Mouse (Mus musculus) splenic B cell, adult 2 months (primary cell): ENCODE results near the gene 1700086D15Rik.

ENCODE experiments used
- DNase-seq: peaks from one replicate; pipeline ENCODE4 v3.0.0-alpha.2; 2011; ENCODE audit warnings: low read depth, low spot score
- H3K27me3 ChIP-seq: 2 replicates; pipeline ENCODE4 v1.6.1; 2012; ENCODE audit warnings: mild to moderate bottlenecking, low read length, moderate library complexity, mixed read lengths; ENCODE audit not compliant: control insufficient read depth, poor library complexity, insufficient read depth, severe bottlenecking
- H3K36me3 ChIP-seq: 2 replicates; pipeline ENCODE4 v1.6.1; 2012; ENCODE audit warnings: mild to moderate bottlenecking, low read length, moderate library complexity, mixed read lengths; ENCODE audit not compliant: control insufficient read depth, poor library complexity, insufficient read depth, severe bottlenecking

Gene 1700086D15Rik

DNA sequence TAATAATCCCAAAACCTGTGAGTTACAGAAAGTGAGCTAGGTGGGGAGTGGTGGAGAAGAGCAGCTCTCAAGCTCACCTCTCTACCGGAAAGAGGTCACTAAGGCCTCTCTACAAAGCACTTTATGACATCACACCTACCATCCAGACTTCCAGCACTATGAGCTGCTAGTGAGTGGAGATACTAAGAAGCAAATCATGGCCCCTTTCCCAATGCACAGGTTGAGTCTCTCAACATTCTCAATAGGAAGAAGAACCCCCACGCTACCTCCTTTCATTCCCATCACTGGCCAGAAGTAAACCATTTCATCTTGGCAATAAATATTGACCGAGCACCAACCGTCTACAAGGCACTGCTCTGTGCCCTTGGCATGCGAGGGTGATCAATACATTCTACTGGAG, at the start of gene 1700086D15Rik:
1700086D15Rik (minus strand) TSS at position 101 of the 400 bp plus-strand sequence.
- H3K27me3 ChIP-seq: no peaks in the 10 kb centered on the region
- DNase-seq: no peak

GRCm38 (mm10) chr11:65209441-65209840, 49.8 kb upstream of the 1700086D15Rik start:
- DNase-seq: no peak
- H3K27me3 ChIP-seq: no peaks in the 10 kb centered on the region; the same call in 1 of the 2 replicates
- H3K36me3 ChIP-seq: no peaks in the 10 kb centered on the region

More for the DNA sequence above, at the start of gene 1700086D15Rik:
- no peaks in the 10 kb centered on the region for H3K36me3 ChIP-seq

- DNase-seq: no peak
These were observed 45.6 kb upstream of the 1700086D15Rik start for GRCm38 (mm10) chr11:65205306-65205705.

GRCm38 (mm10) chr11:65204651-65205050, 45.0 kb upstream of the 1700086D15Rik start:
- no peak for DNase-seq
- H3K36me3 ChIP-seq: no peaks in the 10 kb centered on the region
- H3K27me3 ChIP-seq: no peaks in the 10 kb centered on the region

More at GRCm38 (mm10) chr11:65205306-65205705, 45.6 kb upstream of the 1700086D15Rik start:
- no peaks in the 10 kb centered on the region for H3K27me3 ChIP-seq
- H3K36me3 ChIP-seq: no peaks in the 10 kb centered on the region

DNA sequence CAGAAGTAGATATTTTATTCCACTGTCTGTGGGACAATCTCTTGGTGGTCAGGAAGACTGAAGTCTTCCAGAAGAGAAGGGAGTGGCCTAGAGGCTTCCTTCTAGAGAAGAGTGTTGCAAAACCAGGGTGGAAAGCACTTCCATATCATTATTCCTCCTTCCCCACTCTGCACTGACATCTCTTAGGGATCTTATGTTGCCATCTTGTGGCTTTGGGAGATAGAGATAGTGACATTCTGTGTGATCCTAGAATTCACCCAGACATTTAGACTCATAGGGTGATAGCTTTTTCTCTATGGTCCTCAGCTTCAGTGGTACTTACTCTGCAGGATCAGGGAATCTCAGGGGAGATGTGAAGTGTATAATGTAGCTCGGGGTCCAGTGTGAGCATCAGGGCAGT, 43.3 kb upstream of the 1700086D15Rik start:
- Histone ChIP-seq H3K27me3 (no peaks in the 10 kb centered on the region), H3K36me3 (no peaks in the 10 kb centered on the region)
- no peak for DNase-seq

DNA sequence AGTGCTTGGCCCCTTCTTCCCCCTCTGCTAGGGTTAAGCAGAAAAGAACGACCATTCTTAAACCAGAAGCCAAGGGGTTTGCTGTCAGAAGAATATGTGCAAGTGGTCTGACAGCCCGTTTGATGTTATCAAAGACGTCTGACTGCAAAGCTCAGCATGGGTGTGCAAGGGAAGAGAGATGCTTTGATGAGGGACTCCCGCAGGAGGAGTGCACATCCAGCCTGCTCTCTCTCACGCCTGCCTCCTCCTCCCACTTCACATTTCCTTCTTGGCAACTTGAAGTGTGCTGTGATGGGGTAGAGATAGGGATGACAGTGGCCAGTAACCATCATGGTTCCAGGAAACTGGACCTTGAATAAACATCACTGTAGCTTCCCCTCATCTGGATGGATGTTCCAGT, 42.5 kb upstream of the 1700086D15Rik start:
- DNase-seq: no peak
- no peaks in the 10 kb centered on the region for H3K36me3 ChIP-seq
- no peaks in the 10 kb centered on the region for H3K27me3 ChIP-seq

DNA sequence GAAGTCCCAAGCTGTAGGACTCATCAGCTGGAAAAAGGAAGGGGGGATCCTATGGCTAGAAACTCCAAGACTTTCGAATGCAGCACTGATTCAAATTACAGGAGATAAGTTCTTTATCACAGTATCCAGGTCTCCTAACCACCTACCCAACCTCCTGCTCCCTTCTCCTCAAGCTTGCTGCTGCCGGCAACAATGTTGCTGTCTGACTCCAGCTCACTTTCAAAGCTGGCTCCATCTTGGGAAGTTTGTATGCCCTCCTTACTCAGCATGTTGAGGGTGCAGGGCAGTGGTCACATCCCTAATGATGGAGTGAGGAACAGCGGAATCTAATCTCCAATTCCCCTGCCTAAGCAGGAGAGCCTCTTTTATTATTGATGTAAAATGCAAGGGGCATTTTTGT, 38.3 kb upstream of the 1700086D15Rik start:
- DNase-seq: no peak
- no peaks in the 10 kb centered on the region for H3K27me3 ChIP-seq
- no peaks in the 10 kb centered on the region for H3K36me3 ChIP-seq

DNA sequence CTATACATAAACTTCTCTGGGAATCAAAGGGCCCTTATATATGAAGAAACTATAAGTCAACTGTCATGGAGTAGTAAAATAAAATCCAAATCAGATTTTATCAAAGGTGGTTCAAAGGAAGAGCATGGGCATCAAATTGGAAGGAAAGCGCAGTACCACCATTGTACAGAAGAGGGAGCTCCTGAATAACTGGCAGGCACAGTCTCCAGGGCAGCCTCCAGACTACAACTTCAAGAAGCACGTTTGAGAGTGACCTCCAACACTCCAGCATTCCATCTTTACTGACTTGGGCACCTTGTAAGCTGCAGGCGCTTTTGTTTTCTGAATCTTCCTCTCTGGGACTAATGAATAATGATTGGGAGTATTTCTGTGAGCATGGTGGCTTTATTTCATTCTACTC, 37.6 kb upstream of the 1700086D15Rik start:
- H3K36me3 ChIP-seq: no peaks in the 10 kb centered on the region
- peak; percentile 4 for DNase-seq
- no peaks in the 10 kb centered on the region for H3K27me3 ChIP-seq

DNA sequence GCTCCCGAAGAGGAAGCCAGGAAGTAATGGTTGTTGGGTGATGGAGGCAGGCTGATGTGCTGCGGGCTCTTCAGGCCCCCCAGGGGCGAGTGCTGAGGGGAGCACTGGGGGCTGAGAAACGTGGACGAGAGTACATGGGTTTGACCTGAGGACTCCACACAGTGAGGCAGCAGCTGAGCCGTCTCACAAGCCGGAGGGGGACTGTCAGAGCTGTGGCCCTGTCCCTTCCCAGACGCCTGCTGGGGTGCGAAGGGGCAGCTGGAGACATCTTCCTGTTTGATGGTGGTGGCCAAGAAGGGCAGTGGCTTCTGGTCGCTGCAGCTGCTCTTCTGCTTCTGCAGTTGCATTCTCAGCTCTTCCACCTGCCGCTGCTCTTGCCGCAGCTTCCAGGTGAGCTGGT, 27.3 kb upstream of the 1700086D15Rik start:
- no peak for DNase-seq

DNA sequence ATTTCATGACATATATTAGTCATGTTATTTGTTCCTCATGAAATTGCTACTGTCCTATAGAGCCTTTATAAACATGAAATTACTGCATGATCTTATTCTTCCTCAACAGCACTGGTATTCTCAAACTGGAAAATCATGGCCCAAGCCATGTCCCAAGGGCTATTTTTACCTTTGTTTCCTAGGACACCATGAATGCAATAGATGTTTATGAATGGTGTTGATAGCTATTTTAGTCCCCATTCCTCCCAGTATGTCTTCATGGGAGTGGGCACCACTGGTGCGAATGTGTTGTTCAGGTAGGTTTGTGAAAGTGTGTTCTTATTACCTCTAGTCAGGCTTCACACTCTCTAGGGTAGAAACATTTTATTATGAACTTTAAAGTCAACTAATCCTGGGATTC, 25.4 kb upstream of the 1700086D15Rik start:
- no peak for DNase-seq
- no peaks in the 10 kb centered on the region for H3K36me3 ChIP-seq

More for the DNA sequence above, 27.3 kb upstream of the 1700086D15Rik start:
- Histone ChIP-seq H3K27me3 (no peaks in the 10 kb centered on the region), H3K36me3 (no peaks in the 10 kb centered on the region)

GRCm38 (mm10) chr11:65170121-65170750, 10.5 kb upstream of the 1700086D15Rik start:
- Histone ChIP-seq H3K36me3 (no peaks in the 10 kb centered on the region), H3K27me3 (no peaks in the 10 kb centered on the region; the same call in 1 of the 2 replicates)
- no peak for DNase-seq

More for the DNA sequence above, 25.4 kb upstream of the 1700086D15Rik start:
- no peaks in the 10 kb centered on the region for H3K27me3 ChIP-seq

DNA sequence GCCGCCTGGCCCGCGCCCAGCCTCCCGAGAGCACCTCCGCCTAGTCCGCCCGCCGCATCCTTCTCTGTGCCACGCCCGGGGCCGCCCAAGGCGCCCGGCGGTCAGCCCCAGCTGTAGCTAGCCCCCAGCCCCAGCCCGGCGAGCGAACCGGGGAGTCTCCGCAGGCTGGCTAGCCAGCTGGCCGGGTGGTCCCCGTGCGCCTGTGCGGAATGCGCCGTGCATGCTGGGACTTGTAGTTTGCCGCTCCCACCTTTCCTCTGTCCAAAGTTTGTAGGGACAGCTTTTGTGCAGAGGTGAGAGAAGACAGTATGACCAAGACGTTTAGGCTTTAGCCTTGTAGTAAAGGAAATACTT, 3.1 kb upstream of the 1700086D15Rik start, which contains the start of gene Arhgap44:
Arhgap44 (minus strand) TSS at position 195 of the 354 bp plus-strand sequence.
- no peaks in the 10 kb centered on the region for H3K36me3 ChIP-seq
- H3K27me3 ChIP-seq: no peaks in the 10 kb centered on the region; the same call in 1 of the 2 replicates
- DNase-seq: no peak

DNA sequence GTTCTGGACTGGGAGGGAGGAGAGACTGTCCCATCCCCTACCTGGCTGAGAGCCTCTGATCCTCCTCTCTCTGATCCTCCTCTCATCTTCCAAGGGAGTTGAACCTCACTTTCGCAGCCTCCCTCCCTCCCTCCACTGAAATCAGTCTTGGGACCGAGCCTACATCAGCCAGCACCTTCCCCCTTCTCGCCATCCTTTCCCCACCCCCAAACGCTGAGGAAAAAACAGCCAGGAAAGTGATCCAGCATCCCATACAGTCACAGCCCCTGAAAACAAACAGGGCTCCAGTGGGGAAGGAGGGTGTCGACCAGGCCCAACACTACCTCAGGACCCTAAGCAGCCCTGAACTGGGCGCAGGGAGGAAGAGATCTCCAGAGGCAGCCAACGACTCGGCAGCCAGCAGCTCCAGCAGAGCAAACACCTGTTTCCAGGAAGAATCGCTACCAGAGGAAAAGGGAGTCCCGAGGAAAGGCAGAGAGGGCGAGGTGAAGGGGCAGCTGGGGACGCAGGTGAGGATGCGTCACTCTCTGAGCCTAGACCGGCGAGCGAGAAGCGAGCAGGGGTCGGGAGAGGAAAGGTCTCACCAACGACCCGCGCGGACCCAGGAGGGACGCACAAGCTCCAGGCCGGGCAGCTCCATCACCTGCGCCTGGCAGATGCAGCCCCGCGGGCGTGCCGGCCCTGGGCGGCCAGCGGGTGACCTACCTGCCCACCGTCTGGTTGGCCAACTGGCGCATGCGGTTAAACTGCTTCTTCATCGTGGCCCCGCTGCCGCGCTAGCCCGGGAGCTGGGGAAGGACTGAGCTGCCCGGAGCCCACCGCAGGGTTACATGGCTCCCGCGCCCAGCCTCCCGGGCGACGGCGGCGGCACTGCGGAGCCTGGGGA, 2.4 kb upstream of the 1700086D15Rik start:
- H3K27me3 ChIP-seq: no peaks in the 10 kb centered on the region
- no peak for DNase-seq

GRCm38 (mm10) chr11:65160991-65161880, 1.5 kb upstream of the 1700086D15Rik start:
- DNase-seq: no peak
- Histone ChIP-seq H3K27me3 (no peaks in the 10 kb centered on the region), H3K36me3 (no peaks in the 10 kb centered on the region)

More for the DNA sequence above, 2.4 kb upstream of the 1700086D15Rik start:
- no peaks in the 10 kb centered on the region for H3K36me3 ChIP-seq
